Mouse (Mus musculus): ENCODE measurements around the gene Agps.

The Agps gene

GRCm38 (mm10) chr2:75828931-75829610 lies 2.9 kb upstream of the Agps start:
- peak; percentile 45 for DNase-seq

GRCm38 (mm10) chr2:75830233-75830632 lies 1.7 kb upstream of the Agps start:
- no peak for DNase-seq

DNA sequence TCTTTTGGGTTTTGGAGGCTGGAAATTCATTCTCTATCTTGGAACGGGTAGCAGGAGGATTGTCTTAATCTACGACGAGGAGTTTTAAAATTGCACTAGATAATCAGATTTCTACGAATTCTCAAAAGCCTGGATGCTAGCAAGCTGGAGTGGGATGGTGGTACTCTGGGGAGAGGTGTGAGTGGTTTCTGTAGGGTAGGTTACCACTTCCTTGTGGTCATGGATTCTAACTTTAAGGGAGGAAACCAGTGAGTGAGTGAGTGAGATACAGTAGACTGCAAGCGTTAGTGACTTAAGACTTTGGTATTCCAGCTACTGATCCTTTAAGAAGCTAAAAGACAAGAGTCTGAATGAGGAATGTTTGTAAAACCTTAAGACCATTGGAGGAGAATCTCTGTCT lies 804 bp downstream of the Agps start:
- no peak for DNase-seq

DNA sequence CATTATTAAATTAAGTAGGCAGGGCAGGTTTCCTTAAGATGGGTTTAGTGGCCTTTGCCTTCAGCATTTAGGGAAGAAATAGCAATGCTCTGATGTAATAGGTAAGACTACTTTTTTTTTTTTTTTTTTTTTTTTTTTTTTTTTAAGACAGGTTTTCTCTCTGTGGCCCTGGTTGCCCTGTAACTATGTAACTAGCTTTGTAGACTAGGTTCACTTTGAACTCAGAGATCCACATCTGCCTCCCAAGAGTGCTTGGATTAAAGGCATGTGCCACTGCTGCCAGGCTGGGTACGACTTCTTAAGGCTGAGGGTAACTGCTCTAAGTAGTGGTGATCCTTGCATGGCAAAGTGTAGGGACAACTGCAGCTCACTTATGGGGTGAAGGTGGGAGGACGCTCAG lies 2.5 kb downstream of the Agps start:
- peak; percentile 59 for DNase-seq

DNA sequence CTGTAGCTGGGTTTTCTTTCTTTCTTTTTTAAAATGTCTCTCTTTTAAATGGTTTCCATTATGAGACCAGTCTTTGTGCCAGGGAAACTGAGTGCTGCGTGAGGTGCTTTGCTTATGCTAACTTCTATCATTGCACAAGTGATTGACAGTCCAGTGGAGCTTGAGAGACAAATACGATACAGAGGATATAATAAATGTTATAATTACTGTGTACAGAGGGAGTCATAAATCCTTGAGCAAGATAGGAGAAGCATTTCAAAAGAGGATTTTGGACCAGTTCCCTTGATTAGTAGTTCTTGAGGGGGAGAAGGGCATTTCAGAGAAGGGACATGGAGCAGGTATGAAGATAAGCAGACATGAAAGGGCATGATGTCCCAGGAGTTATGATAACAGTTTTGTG lies 10.3 kb downstream of the Agps start:
- DNase-seq = no peak

GRCm38 (mm10) chr2:75847708-75848107 lies 15.7 kb downstream of the Agps start:
- DNase-seq = no peak

DNA sequence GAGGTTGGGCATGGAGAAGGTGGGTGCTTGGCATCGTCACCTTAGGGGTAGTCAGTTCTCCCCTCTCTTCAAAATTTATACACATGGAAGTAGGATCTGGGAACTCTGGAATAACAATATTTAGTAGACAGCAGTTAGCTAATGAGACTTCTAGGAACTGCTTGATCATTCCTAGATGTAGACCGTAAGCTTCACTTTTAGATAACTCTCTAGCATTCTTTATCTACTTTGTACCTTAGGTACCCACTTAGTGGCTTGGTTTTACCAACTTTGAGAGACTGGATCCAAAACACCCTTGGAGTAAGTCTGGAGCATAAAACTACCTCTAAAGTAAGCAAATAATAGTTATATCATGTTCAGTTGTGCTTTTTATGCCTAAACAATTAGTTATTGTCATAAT lies 20.5 kb downstream of the Agps start:
- no peak for DNase-seq

- no peak for DNase-seq
These were observed 22.2 kb downstream of the Agps start for GRCm38 (mm10) chr2:75854136-75854535.

- DNase-seq = no peak
These were observed 29.1 kb downstream of the Agps start for GRCm38 (mm10) chr2:75861115-75861514.

DNA sequence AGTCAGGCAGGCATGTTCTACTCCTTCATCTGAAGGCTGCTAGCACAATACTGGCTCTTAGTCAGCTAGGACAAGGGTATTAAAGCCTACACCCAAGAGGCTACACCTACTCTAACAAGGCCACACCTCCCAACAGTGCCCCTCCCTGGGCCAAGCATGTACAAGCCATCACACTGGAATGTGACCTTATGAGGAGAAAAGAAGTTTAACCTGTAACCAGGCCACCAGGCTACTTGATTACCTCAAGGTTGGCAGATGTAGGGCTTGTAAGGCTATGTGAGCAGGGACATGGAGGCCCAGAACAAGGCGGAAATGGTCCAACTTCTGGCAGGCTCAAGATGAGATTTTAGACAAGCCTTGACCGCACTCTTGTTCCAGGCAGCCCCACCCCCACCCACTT lies 37.6 kb downstream of the Agps start:
- DNase-seq = peak; percentile 75

GRCm38 (mm10) chr2:75874008-75874559 lies 42.1 kb downstream of the Agps start:
- no peak for DNase-seq

DNA sequence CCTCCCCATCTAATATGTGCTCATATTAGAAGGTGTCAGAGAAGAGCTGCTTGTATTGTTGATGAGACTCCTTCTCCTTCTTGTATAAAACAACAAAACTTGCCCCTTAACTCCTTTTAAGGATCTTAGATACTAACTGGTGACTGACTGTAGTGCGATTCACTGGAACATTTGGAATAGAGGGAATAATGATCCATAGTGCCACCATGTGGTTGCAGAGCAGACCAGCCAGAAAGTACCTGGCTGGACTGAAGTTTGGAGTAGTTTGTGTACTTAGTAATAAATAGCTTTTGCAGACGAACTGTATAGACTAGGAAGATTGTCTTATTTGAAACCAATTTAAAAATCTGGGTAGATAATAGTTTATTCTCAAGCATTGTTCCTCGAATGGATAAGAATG lies 47.8 kb downstream of the Agps start:
- peak; percentile 35 for DNase-seq

- peak; percentile 65 for DNase-seq
These were observed 51.6 kb downstream of the Agps start for GRCm38 (mm10) chr2:75883543-75883942.

GRCm38 (mm10) chr2:75891981-75892380 lies 60.0 kb downstream of the Agps start:
- DNase-seq = no peak

DNA sequence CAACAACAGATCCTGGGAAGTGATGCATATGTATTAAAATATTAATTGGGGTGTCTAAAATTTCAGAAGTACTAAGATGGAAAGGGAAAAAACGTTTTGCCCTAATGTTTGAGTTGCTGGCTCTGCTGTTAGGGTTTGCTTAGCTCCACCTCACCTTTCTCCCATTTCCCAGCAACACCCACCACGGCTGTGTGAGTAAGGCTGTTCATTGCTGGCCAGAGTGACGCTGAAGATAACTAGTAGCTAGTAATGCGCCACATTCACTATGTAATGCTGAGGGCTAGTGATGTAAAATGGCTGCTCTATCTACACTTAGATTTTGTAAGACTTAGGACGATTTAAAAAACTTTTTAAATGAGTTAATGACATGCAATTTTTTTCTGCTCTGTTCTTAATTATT lies 63.7 kb downstream of the Agps start:
- no peak for DNase-seq

DNA sequence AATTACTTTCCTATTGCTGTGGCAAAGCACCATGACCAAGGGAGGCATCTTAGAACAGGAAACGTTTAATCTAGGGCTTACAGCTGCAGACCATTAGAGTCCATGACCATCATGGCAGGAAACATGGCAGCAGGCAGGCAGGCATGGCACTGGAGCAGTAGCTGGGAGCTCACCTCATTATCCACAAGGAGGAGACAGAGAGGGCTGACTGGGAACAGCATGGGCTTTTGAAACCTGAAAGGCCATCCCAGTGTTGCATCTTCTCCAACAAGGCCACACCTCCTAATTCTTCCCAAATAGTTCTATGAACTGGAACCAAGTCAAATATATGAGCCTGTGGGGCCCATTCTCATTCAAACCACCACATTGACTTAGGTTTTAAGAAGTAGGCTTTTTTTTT lies 68.3 kb downstream of the Agps start:
- no peak for DNase-seq

DNA sequence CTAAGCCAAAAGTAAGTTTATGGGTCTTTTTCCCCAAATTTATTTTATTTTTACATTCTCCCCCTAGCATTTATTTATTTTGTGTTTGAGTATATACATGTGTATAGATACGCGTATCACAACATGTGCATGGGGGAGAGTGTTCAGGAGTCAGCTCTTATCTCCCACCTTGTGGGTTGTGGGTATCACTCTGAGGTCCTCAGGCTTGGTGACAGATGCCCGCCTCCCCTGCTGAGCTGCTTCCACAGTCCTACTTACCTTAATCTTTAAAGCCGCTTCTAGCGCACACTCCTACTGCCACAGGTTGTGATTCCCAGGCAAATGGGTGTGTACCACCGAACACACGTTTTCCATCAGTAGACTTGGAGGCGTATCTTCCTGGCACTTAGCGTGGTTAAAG lies 69.9 kb downstream of the Agps start:
- no peak for DNase-seq

DNA sequence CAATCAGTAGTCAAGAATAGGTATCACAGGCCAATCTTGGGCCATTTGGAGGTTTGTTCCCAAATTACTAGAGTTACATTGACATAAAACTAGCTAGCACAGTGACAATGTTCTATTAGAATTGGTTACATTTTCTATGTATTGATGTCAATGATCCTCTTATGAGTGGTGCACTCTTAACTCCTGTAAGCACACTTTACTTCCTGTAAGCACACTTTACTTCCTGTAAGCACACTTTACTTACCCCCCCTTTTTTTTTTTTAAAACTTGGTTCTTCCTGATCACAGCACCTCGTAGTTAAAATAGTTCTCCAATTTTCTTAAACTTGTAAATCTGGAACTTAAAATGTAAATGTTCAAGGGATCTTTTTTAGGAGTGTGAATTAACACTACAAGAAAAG lies 75.2 kb downstream of the Agps start:
- no peak for DNase-seq

DNA sequence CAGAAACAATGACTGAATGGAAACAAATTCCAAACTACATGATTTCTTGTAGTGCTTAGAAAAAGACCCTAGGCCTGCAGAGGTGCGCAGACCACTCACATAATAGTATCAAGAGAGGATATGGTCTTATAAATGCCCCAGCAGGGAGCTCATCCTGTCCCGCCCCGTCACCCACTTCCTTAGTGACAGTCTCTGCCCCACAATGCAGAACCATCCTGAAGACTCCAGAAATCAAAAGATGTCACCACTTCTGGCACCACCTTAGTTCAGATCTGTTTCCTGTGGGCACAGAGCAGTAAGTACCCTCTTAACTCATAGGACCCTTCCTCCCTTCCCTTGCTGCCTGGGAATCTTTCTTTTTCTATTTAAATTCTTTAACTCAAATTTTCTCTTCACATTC lies 83.1 kb downstream of the Agps start:
- DNase-seq = no peak

DNA sequence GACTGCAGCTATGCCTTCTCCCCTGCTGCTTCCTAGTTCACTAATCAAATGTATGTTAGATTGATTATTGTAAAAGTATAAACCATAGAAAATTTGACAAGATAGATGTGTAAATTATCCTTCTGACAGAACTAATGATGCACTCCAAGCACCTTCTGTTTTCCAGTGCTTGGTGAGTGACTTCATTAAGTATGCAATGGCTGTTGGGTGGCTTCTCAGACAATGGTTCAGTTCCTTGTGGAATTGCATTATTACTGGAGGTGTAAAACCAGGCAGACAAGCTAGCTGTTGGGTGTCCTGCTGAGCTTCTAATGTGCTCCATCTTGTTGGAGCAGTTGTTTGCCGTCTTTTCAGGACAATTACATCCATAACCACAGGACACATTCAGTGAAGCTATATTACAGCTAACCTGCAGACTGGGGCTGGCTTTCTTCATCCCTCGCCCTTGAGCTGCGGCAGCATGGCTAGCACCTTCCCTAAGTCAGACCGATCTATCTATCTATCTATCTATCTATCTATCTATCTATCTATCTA lies 91.9 kb downstream of the Agps start:
- DNase-seq = no peak

- no peak for DNase-seq
These were observed 94.1 kb downstream of the Agps start for GRCm38 (mm10) chr2:75926061-75926460.

- DNase-seq = no peak
These were observed 96.0 kb downstream of the Agps start for GRCm38 (mm10) chr2:75928011-75928410.

- DNase-seq = no peak
These were observed 97.2 kb downstream of the Agps start for GRCm38 (mm10) chr2:75929141-75929540.

DNA sequence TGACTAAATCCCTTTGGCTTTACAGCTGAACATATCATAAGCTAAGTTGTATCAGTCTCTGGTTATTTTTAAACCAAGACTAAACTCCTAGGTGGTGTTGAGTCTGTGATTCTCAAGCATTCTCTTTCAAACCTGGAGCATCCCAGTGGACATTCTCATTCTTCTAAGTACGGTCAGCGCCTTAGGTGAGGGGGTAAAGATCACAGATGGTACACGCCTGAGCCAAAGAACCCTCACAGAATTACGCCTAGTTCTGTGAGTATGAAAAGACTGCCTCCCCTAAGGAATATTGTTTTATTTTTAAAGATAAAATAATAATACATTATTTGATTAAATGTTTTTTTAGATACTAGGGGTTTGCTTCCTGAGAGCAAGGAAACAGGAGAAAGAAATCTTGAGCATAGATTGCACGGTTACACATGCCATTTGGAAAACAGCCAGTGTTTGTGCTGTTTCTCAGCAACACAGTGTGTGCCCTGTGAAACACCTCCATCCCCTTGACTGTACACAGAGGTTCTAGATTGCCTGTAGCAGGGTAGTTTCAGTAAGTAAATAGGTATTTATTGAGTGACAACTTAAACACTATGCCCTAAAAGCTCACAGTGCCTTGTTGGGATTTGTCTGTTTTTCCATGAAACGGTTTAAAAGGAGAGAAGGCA lies 97.9 kb downstream of the Agps start:
- no peak for DNase-seq
